Comparison of ENCODE assay signal across 18 mouse cellular contexts in the genomic region with DNA sequence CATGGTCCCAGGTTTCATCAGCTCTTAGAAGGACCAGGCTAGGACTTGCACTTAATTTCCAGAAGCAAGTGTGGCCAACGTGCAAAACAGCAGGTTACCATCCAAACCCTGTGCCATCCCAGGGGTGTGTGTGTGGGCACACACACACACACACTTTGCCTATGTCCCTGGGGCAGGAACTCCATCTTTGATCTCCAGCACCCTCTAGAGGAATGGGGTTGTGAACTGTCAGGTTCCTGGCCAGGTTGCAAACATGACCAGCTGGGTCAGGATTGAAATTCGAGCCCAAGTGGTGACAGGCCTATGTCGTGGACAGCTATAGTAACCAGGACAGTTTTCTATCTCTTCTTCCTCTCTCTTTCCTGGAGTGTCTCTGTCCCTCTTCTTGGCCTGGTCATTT. TPM values are rescaled to one million over a fixed set of nuclear protein-coding genes. Genes with fewer than 3 reads are reported as not detected.
DNase-seq lines count a peak whose midpoint lies in the region; ATAC-seq and TF ChIP-seq lines count a peak whose summit lies in the region.
"Had no signal": no experiment of that assay in that cellular context is flagged by ENCODE, and none has a peak within 500 bp of the region (broad histone marks: within the 10 kb centered on the region; RNA-seq: fewer than 3 reads in every experiment).

No protein-coding gene starts in this region.

- no peak overlapping the region for H3K9ac ChIP-seq in heart, embryonic 11.5 days (ENCODE audit: low read depth, low read length)
- no peak overlapping the region for H3K9ac ChIP-seq in kidney, postnatal 0 days (ENCODE audit: low read depth, low read length)
- H3K9ac ChIP-seq in stomach, postnatal 0 days (ENCODE audit: low read length) = no peak overlapping the region

- peak; percentile 87 for DNase-seq in heart, adult 11 months
- DNase-seq in kidney, postnatal 0 days (ENCODE audit: low spot score) = no peak
- no peak for DNase-seq in kidney, adult 8-10 months
- DNase-seq in thymus, postnatal 4 days = peak; percentile 25
- no peak for DNase-seq in thymus, postnatal 14 days
- no peak for DNase-seq in stomach, postnatal 0 days (ENCODE audit: low spot score)
- DNase-seq in frontal cortex, postnatal 14 days (ENCODE audit: low spot score in 2 of 2) = no peak
- DNase-seq: cerebellum, postnatal 36 days; kidney, postnatal 4 days; right cerebral cortex, postnatal 25 days had no signal

- H3K27ac ChIP-seq in heart, embryonic 11.5 days (ENCODE audit: low read depth, low read length) = no peak overlapping the region
- H3K27ac ChIP-seq in kidney, postnatal 0 days = no peak overlapping the region
- H3K27ac ChIP-seq in stomach, postnatal 0 days (replicated peaks) = no peak overlapping the region
- H3K27ac ChIP-seq: embryonic facial prominence, embryonic 10.5 days; hindbrain, embryonic 10.5 days; limb, embryonic 10.5 days; lung, embryonic 15.5 days had no signal

- H3K27me3 ChIP-seq in heart, embryonic 11.5 days (ENCODE audit: control insufficient read depth, insufficient read depth, low read length) = no peaks in the 10 kb centered on the region
- no peaks in the 10 kb centered on the region for H3K27me3 ChIP-seq in kidney, postnatal 0 days (ENCODE audit: insufficient read depth, low read length)
- H3K27me3 ChIP-seq in stomach, postnatal 0 days (ENCODE audit: control insufficient read depth, insufficient read depth, low read length) = no peaks in the 10 kb centered on the region
- H3K27me3 ChIP-seq: lung, embryonic 15.5 days; megakaryocyte, embryonic 14.5 days had no signal

- no peak for TF ChIP-seq EP300 in stomach, postnatal 0 days (optimal IDR thresholded peaks at IDR 0.05)

- ATAC-seq in heart, embryonic 11.5 days (replicated peaks; ENCODE audit: insufficient number of reproducible peaks, low FRiP score, low TSS enrichment) = no peak
- ATAC-seq in kidney, postnatal 0 days (replicated peaks; ENCODE audit: low FRiP score, low read depth) = no peak
- ATAC-seq in stomach, postnatal 0 days (ENCODE audit: low FRiP score, low TSS enrichment) = no peak
- ATAC-seq: activated CD4-positive, CD25-positive, alpha-beta regulatory T cell, adult 4 months; CD4-positive, CD25-positive, alpha-beta regulatory T cell, adult 4 months had no signal

- no peaks in the 10 kb centered on the region for H3K36me3 ChIP-seq in heart, embryonic 11.5 days (ENCODE audit: control insufficient read depth, insufficient read depth, low read length)
- no peaks in the 10 kb centered on the region for H3K36me3 ChIP-seq in kidney, postnatal 0 days (ENCODE audit: insufficient read depth, low read length)
- H3K36me3 ChIP-seq in stomach, postnatal 0 days (ENCODE audit: control insufficient read depth, insufficient read depth, low read length) = no peaks in the 10 kb centered on the region
- H3K36me3 ChIP-seq: embryonic facial prominence, embryonic 10.5 days; hindbrain, embryonic 10.5 days; limb, embryonic 10.5 days; lung, embryonic 15.5 days had no signal

- 33% methylated on average over 3 of the region's 3 CpGs for WGBS in heart, embryonic 11.5 days (ENCODE audit: insufficient replicate concordance)
- WGBS in kidney, postnatal 0 days = 46% methylated on average over 3 of the region's 3 CpGs
- 40% methylated on average over 3 of the region's 3 CpGs for WGBS in stomach, postnatal 0 days

- H3K4me2 ChIP-seq in heart, embryonic 11.5 days = no peak overlapping the region
- H3K4me2 ChIP-seq in kidney, postnatal 0 days (ENCODE audit: low read length) = no peak overlapping the region
- no peak overlapping the region for H3K4me2 ChIP-seq in stomach, postnatal 0 days (replicated peaks; ENCODE audit: low read depth)
- H3K4me2 ChIP-seq: lung, embryonic 15.5 days had no signal

- peaks cover 16% of the 10 kb centered on the region for H3K4me1 ChIP-seq in heart, embryonic 11.5 days (ENCODE audit: control insufficient read depth, insufficient read depth, low read length)
- H3K4me1 ChIP-seq in kidney, postnatal 0 days (replicated peaks; ENCODE audit: insufficient read depth, low read length) = no peaks in the 10 kb centered on the region
- H3K4me1 ChIP-seq in stomach, postnatal 0 days (replicated peaks; ENCODE audit: control insufficient read depth, insufficient read depth) = no peaks in the 10 kb centered on the region; the same call in none of the 2 replicates

- TF ChIP-seq CTCF in kidney, postnatal 0 days (IDR thresholded peaks at IDR 0.05; ENCODE audit: low read depth) = peak; percentile 46
- TF ChIP-seq CTCF in stomach, postnatal 0 days (IDR thresholded peaks at IDR 0.05; ENCODE audit: low read depth) = peak; percentile 53

- no peak overlapping the region for H3K4me3 ChIP-seq in heart, embryonic 11.5 days (ENCODE audit: low read depth, low read length)
- no peak overlapping the region for H3K4me3 ChIP-seq in kidney, postnatal 0 days (replicated peaks; ENCODE audit: low read depth, low read length)
- H3K4me3 ChIP-seq in stomach, postnatal 0 days (ENCODE audit: low read depth, low read length) = no peak overlapping the region
- H3K4me3 ChIP-seq: embryonic facial prominence, embryonic 10.5 days; hindbrain, embryonic 10.5 days; limb, embryonic 10.5 days; lung, embryonic 15.5 days; megakaryocyte, embryonic 14.5 days had no signal

- no peaks in the 10 kb centered on the region for H3K9me3 ChIP-seq in heart, embryonic 11.5 days (replicated peaks; ENCODE audit: control insufficient read depth, low read length)
- no peaks in the 10 kb centered on the region for H3K9me3 ChIP-seq in kidney, postnatal 0 days (replicated peaks; ENCODE audit: low read length)
- no peaks in the 10 kb centered on the region for H3K9me3 ChIP-seq in stomach, postnatal 0 days (ENCODE audit: control insufficient read depth, low read length)
- H3K9me3 ChIP-seq: embryonic facial prominence, embryonic 10.5 days; hindbrain, embryonic 10.5 days; limb, embryonic 10.5 days; lung, embryonic 15.5 days; megakaryocyte, embryonic 14.5 days had no signal

RNA-seq across cellular contexts. Expression of a gene that starts 6.7 kb away (rescaled TPM):
- polyA plus RNA-seq in heart, embryonic 11.5 days (2014; fragmentation: Nextera tagmentation; extraction: Ambion mirVana) = 4.9 and 7.4 TPM in 2 replicates
- polyA plus RNA-seq in kidney, postnatal 0 days (2015; fragmentation: Nextera tagmentation; extraction: Ambion mirVana) = 6.3 TPM in 2 replicates
- polyA plus RNA-seq in stomach, postnatal 0 days (2015; fragmentation: Nextera tagmentation; extraction: Ambion mirVana) = 2.4 and 3.1 TPM in 2 replicates
- polyA plus RNA-seq: activated CD4-positive, CD25-positive, alpha-beta regulatory T cell, adult 4 months; CD4-positive, CD25-positive, alpha-beta regulatory T cell, adult 4 months had no signal

Comparison
In these comparisons a context has a peak if more than half of its experiments do, and no peak if none do; other contexts are left out.
1. DNase-seq: peak in heart, adult 11 months (single experiment) and thymus, postnatal 4 days (single experiment); none in kidney, postnatal 0 days (single experiment), kidney, adult 8-10 months (0 of 2), thymus, postnatal 14 days (single experiment), stomach, postnatal 0 days (single experiment) and frontal cortex, postnatal 14 days (0 of 2).